Mouse (Mus musculus): ENCODE measurements around the gene Gp6. TPM values are rescaled to one million over a fixed set of nuclear protein-coding genes. Genes with fewer than 3 reads are reported as not detected.

The Gp6 gene
- polyA plus RNA-seq, 1 experiment from 2014 or later, result 0.10 TPM

- Histone ChIP-seq H3K4me2 (no peak overlapping the region), H3K9me3 (no peaks in the 10 kb centered on the region), H3K9ac (no peak overlapping the region), H3K4me3 (no peak overlapping the region), H3K27ac (no peak overlapping the region), H3K27me3 (no peaks in the 10 kb centered on the region), H3K4me1 (no peaks in the 10 kb centered on the region), H3K36me3 (no peaks in the 10 kb centered on the region)
- ATAC-seq (ENCODE audit: insufficient number of reproducible peaks, insufficient read depth, low FRiP score, low TSS enrichment, low read depth), result no peak
- 77% methylated on average over 7 of the region's 7 CpGs for WGBS
Measured at GRCm38 (mm10) chr7:4373521-4373920, 24.0 kb downstream of the Gp6 start.

DNA sequence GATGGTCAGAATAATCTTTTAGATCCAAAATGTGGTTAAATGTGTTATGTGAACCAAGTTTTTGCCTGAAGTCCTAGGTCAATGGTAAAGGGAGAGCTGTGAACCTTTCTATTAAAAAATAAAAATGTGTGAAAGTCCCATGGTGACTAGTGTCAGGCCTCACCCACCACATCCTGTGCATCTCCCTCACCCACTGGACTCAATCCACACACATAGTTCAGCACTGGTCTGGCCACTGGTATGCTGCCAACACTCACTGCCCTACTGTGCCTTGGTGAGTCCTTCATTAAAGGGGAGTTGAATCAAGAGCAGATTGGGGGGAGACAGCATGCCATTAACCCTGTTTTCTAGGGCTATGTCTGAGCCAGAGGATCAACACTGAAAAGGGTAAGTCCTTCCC lies 60.0 kb downstream of the Gp6 start, which contains the start of gene Ncr1:
Ncr1 (plus strand) TSS at position 216 of the 400 bp plus-strand sequence.
- Histone ChIP-seq H3K9me3 (no peaks in the 10 kb centered on the region), H3K4me1 (no peaks in the 10 kb centered on the region)

GRCm38 (mm10) chr7:4323301-4323700 lies 74.2 kb downstream of the Gp6 start:
- Histone ChIP-seq H3K4me1 (no peaks in the 10 kb centered on the region), H3K4me2 (no peak overlapping the region), H3K27me3 (no peaks in the 10 kb centered on the region), H3K4me3 (no peak overlapping the region), H3K36me3 (no peaks in the 10 kb centered on the region), H3K9ac (no peak overlapping the region), H3K9me3 (no peaks in the 10 kb centered on the region), H3K27ac (no peak overlapping the region)
- no peak for ATAC-seq (ENCODE audit: insufficient number of reproducible peaks, insufficient read depth, low FRiP score, low TSS enrichment, low read depth)
- WGBS, result 73% methylated on average over 2 of the region's 2 CpGs

More for the DNA sequence above, 60.0 kb downstream of the Gp6 start, which contains the start of gene Ncr1:
- no peaks in the 10 kb centered on the region for H3K27me3 ChIP-seq
- no peak within 1 kb of the TSS for H3K4me3 ChIP-seq
- H3K27ac ChIP-seq, result no peak within 1 kb of the TSS
- H3K4me2 ChIP-seq, result no peak within 1 kb of the TSS
- no peaks in the 10 kb centered on the region for H3K36me3 ChIP-seq
- H3K9ac ChIP-seq, result no peak within 1 kb of the TSS
- no peak for ATAC-seq (ENCODE audit: insufficient number of reproducible peaks, insufficient read depth, low FRiP score, low TSS enrichment, low read depth)

Small RNAs within 50 kb of the gene (microRNA-seq; reads per million reads assigned to microRNA genes)
- not detected for gene Gm24605
- not detected for gene Gm24752
- not detected for gene Gm25349

Other genes starting within 250 kb of the Gp6 start
- gene Leng9, start 247.4 kb downstream of the Gp6 start, polyA plus RNA-seq (2015; fragmentation: Nextera tagmentation; extraction: Ambion mirVana), result 4.6 and 5.4 TPM in 2 replicates
- 66.7 and 71.0 TPM in 2 replicates for gene Cdc42ep5, start 232.9 kb downstream of the Gp6 start, polyA plus RNA-seq (2015; fragmentation: Nextera tagmentation; extraction: Ambion mirVana)
- gene Lilra5, start 160.0 kb downstream of the Gp6 start, polyA plus RNA-seq (2015; fragmentation: Nextera tagmentation; extraction: Ambion mirVana), result not detected in 2 replicates
- gene Ncr1, start 60.0 kb downstream of the Gp6 start, polyA plus RNA-seq (2015; fragmentation: Nextera tagmentation; extraction: Ambion mirVana), result not detected in 2 replicates
- gene Rdh13, start 47.9 kb upstream of the Gp6 start, polyA plus RNA-seq (2015; fragmentation: Nextera tagmentation; extraction: Ambion mirVana), result 28.6 and 30.2 TPM in 2 replicates
- gene Eps8l1, start 62.9 kb upstream of the Gp6 start, polyA plus RNA-seq (2015; fragmentation: Nextera tagmentation; extraction: Ambion mirVana), result 6.6 and 9.4 TPM in 2 replicates
- 45.9 and 48.2 TPM in 2 replicates for gene Ppp1r12c, start 103.9 kb upstream of the Gp6 start, polyA plus RNA-seq (2015; fragmentation: Nextera tagmentation; extraction: Ambion mirVana)
- 57.6 and 63.3 TPM in 2 replicates for gene Tnnt1, start 118.6 kb upstream of the Gp6 start, polyA plus RNA-seq (2015; fragmentation: Nextera tagmentation; extraction: Ambion mirVana)
- 4.7 and 11.8 TPM in 2 replicates for gene Tnni3, start 126.5 kb upstream of the Gp6 start, polyA plus RNA-seq (2015; fragmentation: Nextera tagmentation; extraction: Ambion mirVana)
- 1.4 and 2.4 TPM in 2 replicates for gene Dnaaf3, start 134.7 kb upstream of the Gp6 start, polyA plus RNA-seq (2015; fragmentation: Nextera tagmentation; extraction: Ambion mirVana)
- gene Syt5, start 149.8 kb upstream of the Gp6 start, polyA plus RNA-seq (2015; fragmentation: Nextera tagmentation; extraction: Ambion mirVana), result 8.3 and 9.1 TPM in 2 replicates
- gene Ptprh, start 206.3 kb upstream of the Gp6 start, polyA plus RNA-seq (2015; fragmentation: Nextera tagmentation; extraction: Ambion mirVana), result 0.14 TPM in 1 of 2 replicates, not detected in the other
- 2.0 and 2.2 TPM in 2 replicates for gene Tmem86b, start 233.7 kb upstream of the Gp6 start, polyA plus RNA-seq (2015; fragmentation: Nextera tagmentation; extraction: Ambion mirVana)

Measured in embryonic facial prominence, embryonic 13.5 days (tissue).